Mouse (Mus musculus): ENCODE measurements at regions not wholly inside any gene's neighbourhood (a gene's known extent, or its start where the extent isn't known, plus 50 kb on each side); places are given as distances from the start of the nearest gene placed in this dataset.
"Not testable (repeated sequence)": the region's sequence is repeated elsewhere in the genome, so short reads cannot be mapped to it uniquely, and the experiment has no call there.

- ATAC-seq (no peak; the same call in 1 of the 2 replicates), DNase-seq (ENCODE audit: low spot score) (peak; percentile 58)
- no peaks in the 10 kb centered on the region for H3K9me3 ChIP-seq (ENCODE audit: low read length)
- no peak overlapping the region for H3K9ac ChIP-seq (replicated peaks; ENCODE audit: low read length)
- H3K27ac ChIP-seq, result no peak overlapping the region
- H3K4me1 ChIP-seq (ENCODE audit: insufficient read depth, low read length), result no peaks in the 10 kb centered on the region
- H3K36me3 ChIP-seq (ENCODE audit: insufficient read depth, low read length), result no peaks in the 10 kb centered on the region
- no peak overlapping the region for H3K4me3 ChIP-seq (ENCODE audit: low read length)
- H3K27me3 ChIP-seq (ENCODE audit: insufficient read depth, low read length), result no peaks in the 10 kb centered on the region
- H3K4me2 ChIP-seq (ENCODE audit: low read depth, low read length), result no peak overlapping the region
- TF ChIP-seq CTCF (IDR thresholded peaks at IDR 0.05; ENCODE audit: low read depth), result no peak
Observed at GRCm38 (mm10) chr1:113431266-113431665, 1566.5 kb upstream of the Dsel start.

DNA sequence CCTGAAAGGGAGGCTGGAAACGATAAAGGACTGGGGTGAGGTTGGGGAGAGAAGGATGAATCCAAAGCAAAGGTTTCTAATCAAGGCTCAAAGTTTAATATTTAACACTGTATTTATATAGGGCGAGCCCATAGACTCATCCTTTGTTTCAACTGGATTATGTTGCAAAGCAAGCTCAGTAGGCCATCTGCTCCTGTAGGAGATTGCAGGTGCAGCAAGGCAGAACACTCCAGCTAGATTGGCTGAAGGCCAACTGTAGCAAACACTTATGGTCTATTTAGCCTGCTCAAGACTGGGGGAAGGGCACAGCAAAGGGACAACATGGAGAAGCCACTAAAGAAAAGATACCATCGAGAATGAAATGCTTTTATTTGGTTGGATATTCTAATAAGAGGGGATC, 1548.1 kb upstream of the Dsel start:
- no peaks in the 10 kb centered on the region for H3K36me3 ChIP-seq (ENCODE audit: insufficient read depth, low read length)
- WGBS, result 66% methylated on average over 3 of the region's 3 CpGs
- H3K27me3 ChIP-seq (ENCODE audit: insufficient read depth, low read length), result no peaks in the 10 kb centered on the region
- peak; percentile 78 for DNase-seq (ENCODE audit: low spot score)
- no peak overlapping the region for H3K4me2 ChIP-seq (ENCODE audit: low read depth, low read length)
- H3K4me1 ChIP-seq (ENCODE audit: insufficient read depth, low read length), result no peaks in the 10 kb centered on the region
- no peak overlapping the region for H3K9ac ChIP-seq (replicated peaks; ENCODE audit: low read length)
- 0 out of 2 replicates have a peak overlapping the region, but pooled peaks have one; percentile 15 for H3K27ac ChIP-seq
- no peaks in the 10 kb centered on the region for H3K9me3 ChIP-seq (ENCODE audit: low read length)
- H3K4me3 ChIP-seq (ENCODE audit: low read length), result no peak overlapping the region
- no peak for TF ChIP-seq CTCF (IDR thresholded peaks at IDR 0.05; ENCODE audit: low read depth)
- peak; percentile 80 for ATAC-seq

DNA sequence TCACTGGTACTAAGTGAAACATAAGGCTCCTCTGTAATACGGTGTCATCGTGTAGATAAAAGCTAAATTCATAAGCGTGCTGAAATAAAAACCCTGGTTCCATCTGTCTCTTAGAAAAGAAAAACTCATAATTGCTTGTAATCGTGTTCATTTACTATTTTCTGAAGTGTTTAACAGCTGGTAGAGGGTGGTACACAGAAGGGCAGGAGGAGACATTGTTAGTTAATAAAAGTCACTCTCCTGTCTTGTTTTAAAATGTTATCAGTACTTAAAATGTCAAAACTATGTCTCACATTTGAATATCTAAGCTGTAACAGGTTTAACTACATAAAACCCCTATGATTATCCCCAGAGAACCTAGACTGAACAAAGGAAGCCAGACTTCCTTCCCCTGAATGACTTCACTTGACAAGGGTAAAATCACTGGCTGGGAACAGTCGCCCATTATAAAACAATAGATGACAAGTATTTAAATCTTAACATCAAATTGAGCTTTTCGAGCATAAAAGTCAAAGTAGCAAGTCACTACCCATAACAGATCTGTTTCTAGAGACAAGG, 1530.6 kb upstream of the Dsel start:
- TF ChIP-seq CTCF (IDR thresholded peaks at IDR 0.05; ENCODE audit: low read depth), result no peak
- Histone ChIP-seq H3K4me1 (ENCODE audit: insufficient read depth, low read length) (no peaks in the 10 kb centered on the region), H3K4me3 (ENCODE audit: low read length) (no peak overlapping the region), H3K4me2 (ENCODE audit: low read depth, low read length) (no peak overlapping the region), H3K36me3 (ENCODE audit: insufficient read depth, low read length) (no peaks in the 10 kb centered on the region), H3K9me3 (ENCODE audit: low read length) (no peaks in the 10 kb centered on the region), H3K27ac (no peak overlapping the region), H3K27me3 (ENCODE audit: insufficient read depth, low read length) (no peaks in the 10 kb centered on the region), H3K9ac (replicated peaks; ENCODE audit: low read length) (no peak overlapping the region)
- no peak for DNase-seq (ENCODE audit: low spot score)
- ATAC-seq, result no peak
- 79% methylated on average over 6 of the region's 6 CpGs for WGBS

- H3K4me2 ChIP-seq (ENCODE audit: low read depth, low read length), result not testable (repeated sequence)
- WGBS, result 86% methylated on average over 3 of the region's 3 CpGs
Observed at GRCm38 (mm10) chr1:113394326-113394725, 1529.6 kb upstream of the Dsel start.

GRCm38 (mm10) chr1:113392962-113393361, 1528.2 kb upstream of the Dsel start:
- Histone ChIP-seq H3K9ac (replicated peaks; ENCODE audit: low read length) (no peak overlapping the region), H3K4me1 (ENCODE audit: insufficient read depth, low read length) (no peaks in the 10 kb centered on the region), H3K9me3 (ENCODE audit: low read length) (no peaks in the 10 kb centered on the region), H3K27ac (no peak overlapping the region), H3K4me2 (ENCODE audit: low read depth, low read length) (no peak overlapping the region), H3K27me3 (ENCODE audit: insufficient read depth, low read length) (no peaks in the 10 kb centered on the region), H3K4me3 (ENCODE audit: low read length) (no peak overlapping the region), H3K36me3 (ENCODE audit: insufficient read depth, low read length) (no peaks in the 10 kb centered on the region)
- DNase-seq (ENCODE audit: low spot score) (no peak), ATAC-seq (no peak)
- TF ChIP-seq CTCF (IDR thresholded peaks at IDR 0.05; ENCODE audit: low read depth), result no peak

More at GRCm38 (mm10) chr1:113394326-113394725, 1529.6 kb upstream of the Dsel start:
- not testable (repeated sequence) for H3K9me3 ChIP-seq (ENCODE audit: low read length); H3K4me3 ChIP-seq (ENCODE audit: low read length); DNase-seq (ENCODE audit: low spot score); H3K27me3 ChIP-seq (ENCODE audit: insufficient read depth, low read length); H3K4me1 ChIP-seq (ENCODE audit: insufficient read depth, low read length); H3K9ac ChIP-seq (replicated peaks; ENCODE audit: low read length); H3K27ac ChIP-seq; H3K36me3 ChIP-seq (ENCODE audit: insufficient read depth, low read length); ATAC-seq

GRCm38 (mm10) chr1:113389920-113390319, 1525.2 kb upstream of the Dsel start:
- TF ChIP-seq CTCF (IDR thresholded peaks at IDR 0.05; ENCODE audit: low read depth), result no peak
- 95% methylated on average over 2 of the region's 2 CpGs for WGBS
- Histone ChIP-seq H3K9ac (replicated peaks; ENCODE audit: low read length) (no peak overlapping the region), H3K36me3 (ENCODE audit: insufficient read depth, low read length) (no peaks in the 10 kb centered on the region), H3K4me3 (ENCODE audit: low read length) (no peak overlapping the region), H3K4me1 (ENCODE audit: insufficient read depth, low read length) (no peaks in the 10 kb centered on the region), H3K27me3 (ENCODE audit: insufficient read depth, low read length) (no peaks in the 10 kb centered on the region), H3K4me2 (ENCODE audit: low read depth, low read length) (no peak overlapping the region), H3K27ac (no peak overlapping the region), H3K9me3 (ENCODE audit: low read length) (no peaks in the 10 kb centered on the region)
- ATAC-seq (no peak), DNase-seq (ENCODE audit: low spot score) (no peak)

- WGBS, result 29% methylated on average over 6 of the region's 6 CpGs
- Histone ChIP-seq H3K4me2 (ENCODE audit: low read depth, low read length) (no peak overlapping the region), H3K4me3 (ENCODE audit: low read length) (no peak overlapping the region), H3K4me1 (ENCODE audit: insufficient read depth, low read length) (no peaks in the 10 kb centered on the region), H3K36me3 (ENCODE audit: insufficient read depth, low read length) (no peaks in the 10 kb centered on the region), H3K9ac (replicated peaks; ENCODE audit: low read length) (no peak overlapping the region), H3K27me3 (ENCODE audit: insufficient read depth, low read length) (no peaks in the 10 kb centered on the region), H3K27ac (no peak overlapping the region), H3K9me3 (ENCODE audit: low read length) (no peaks in the 10 kb centered on the region)
- TF ChIP-seq CTCF (IDR thresholded peaks at IDR 0.05; ENCODE audit: low read depth), result no peak
- ATAC-seq (no peak), DNase-seq (ENCODE audit: low spot score) (no peak)
Observed at GRCm38 (mm10) chr1:113384888-113385430, 1520.2 kb upstream of the Dsel start.
